Mouse (Mus musculus) CH12.LX (cell line): ENCODE results near the gene Togaram2.

Experiments
- BHLHE40 ChIP-seq: IDR thresholded peaks from 2 replicates; pipeline ENCODE4 v1.6.1; 2011; ENCODE audit warnings: mild to moderate bottlenecking, low read depth, low read length, improper control_type of control experiment
- CTCF ChIP-seq, 2 experiments: IDR thresholded peaks in 1 of 2; conservative IDR thresholded peaks in 1 of 2; 2 replicates each; pipeline ENCODE4 v1.5.1; 2011 to 2012; ENCODE audit warnings: low read depth in 2 of 2, low read length in 2 of 2, improper control_type of control experiment in 1 of 2, inconsistent platforms in 1 of 2, mild to moderate bottlenecking in 1 of 2, moderate library complexity in 1 of 2
- ELF1 ChIP-seq: IDR thresholded peaks from 2 replicates; pipeline ENCODE4 v1.6.1; 2014; ENCODE audit warnings: low read depth, mild to moderate bottlenecking, inconsistent platforms, low read length, improper control_type of control experiment
- EP300 ChIP-seq: IDR thresholded peaks from 2 replicates; pipeline ENCODE4 v1.6.1; 2011; ENCODE audit warnings: low read length, improper control_type of control experiment
- ETS1 ChIP-seq: conservative IDR thresholded peaks from 2 replicates; pipeline ENCODE4 v1.6.1; 2012; ENCODE audit warnings: low read depth, mild to moderate bottlenecking, inconsistent platforms, low read length, improper control_type of control experiment, moderate library complexity
- JUND ChIP-seq: conservative IDR thresholded peaks from 2 replicates; pipeline ENCODE4 v1.6.1; 2011; ENCODE audit warnings: low read depth, low read length, improper control_type of control experiment
- MAX ChIP-seq: IDR thresholded peaks from 2 replicates; pipeline ENCODE4 v1.6.1; 2011; ENCODE audit warnings: low read length, improper control_type of control experiment
- MXI1 ChIP-seq: IDR thresholded peaks from 2 replicates; pipeline ENCODE4 v1.6.1; 2011; ENCODE audit warnings: mild to moderate bottlenecking, low read depth, low read length, improper control_type of control experiment
- POLR2A ChIP-seq: IDR thresholded peaks from 2 replicates; pipeline ENCODE4 v1.6.1; 2011; ENCODE audit warnings: low read depth, mild to moderate bottlenecking, improper control_type of control experiment, low read length
- SMC3 ChIP-seq: IDR thresholded peaks from 2 replicates; pipeline ENCODE4 v1.6.1; 2011; ENCODE audit warnings: low read depth, low read length, improper control_type of control experiment
- USF1 ChIP-seq: IDR thresholded peaks from 2 replicates; pipeline ENCODE4 v1.6.1; 2014; ENCODE audit warnings: low read depth, mild to moderate bottlenecking, inconsistent platforms, low read length, improper control_type of control experiment
- ZC3H11A ChIP-seq: IDR thresholded peaks from 2 replicates; pipeline ENCODE4 v1.6.1; 2012; ENCODE audit warnings: low read depth, mild to moderate bottlenecking, inconsistent platforms, low read length, improper control_type of control experiment
- ZKSCAN1 ChIP-seq: IDR thresholded peaks from 2 replicates; pipeline ENCODE4 v1.6.1; 2012; ENCODE audit warnings: low read depth, inconsistent platforms, low read length, improper control_type of control experiment, borderline replicate concordance

DNA sequence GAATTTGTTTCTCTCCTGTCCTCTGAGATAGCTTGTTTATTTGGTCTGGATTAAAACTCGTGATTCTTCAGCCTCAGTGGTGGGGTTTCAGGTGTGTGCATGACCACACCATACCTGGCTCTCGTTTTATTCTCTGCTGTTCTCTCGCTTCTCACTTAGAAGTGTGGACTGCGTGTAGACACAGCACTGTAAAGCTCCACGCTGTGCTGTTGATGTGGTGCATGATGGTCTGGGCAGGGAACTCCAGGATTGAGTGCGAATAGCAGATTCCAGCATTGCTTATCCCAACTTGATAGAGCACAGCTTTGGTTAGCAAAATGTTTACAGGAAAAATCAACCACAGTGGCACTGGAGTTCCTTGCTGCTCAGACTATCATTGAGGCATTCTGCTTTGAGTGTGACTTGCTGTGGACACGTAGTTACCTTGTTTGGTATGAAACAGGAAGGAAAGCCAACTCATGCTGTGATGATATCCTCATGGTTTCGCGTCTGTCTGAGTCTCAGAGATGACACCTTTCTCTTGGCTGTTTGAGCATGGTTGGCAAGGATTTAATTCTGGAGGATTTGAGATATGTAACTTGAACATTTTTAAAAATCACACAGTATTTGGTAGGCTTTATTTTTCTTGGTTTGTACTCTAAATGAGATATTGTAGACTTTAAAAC lies 32.5 kb upstream of the Togaram2 start:
- TF ChIP-seq CTCF (conservative IDR thresholded peaks at IDR 0.05 in 1 of 2, IDR thresholded peaks at IDR 0.05 in 1 of 2; ENCODE audit: low read depth in 2 of 2, low read length in 2 of 2): no peak
- no peak for TF ChIP-seq USF1
- TF ChIP-seq ETS1: no peak
- no peak for TF ChIP-seq EP300
- TF ChIP-seq MAX: no peak
- no peak for TF ChIP-seq MXI1
- 0 out of 2 replicates have a peak, but pooled peaks have one; percentile 15 for TF ChIP-seq POLR2A
- no peak for TF ChIP-seq JUND
- no peak for TF ChIP-seq ZC3H11A
- TF ChIP-seq ELF1: no peak
- no peak for TF ChIP-seq BHLHE40
- no peak for TF ChIP-seq ZKSCAN1
- no peak for TF ChIP-seq SMC3
